Mouse (Mus musculus) cerebral cortex, adult 2 months (tissue): ENCODE measurements around the gene Gm11214.

Source experiments
- WGBS: fragments of 180-500 bp; shearing (Covaris S2); methylation state at CpG from one replicate; pipeline ENCODE4 v1.1.7; 2018; 5-methylcytosine and 5-hydroxymethylcytosine counted together

Gene Gm11214

DNA sequence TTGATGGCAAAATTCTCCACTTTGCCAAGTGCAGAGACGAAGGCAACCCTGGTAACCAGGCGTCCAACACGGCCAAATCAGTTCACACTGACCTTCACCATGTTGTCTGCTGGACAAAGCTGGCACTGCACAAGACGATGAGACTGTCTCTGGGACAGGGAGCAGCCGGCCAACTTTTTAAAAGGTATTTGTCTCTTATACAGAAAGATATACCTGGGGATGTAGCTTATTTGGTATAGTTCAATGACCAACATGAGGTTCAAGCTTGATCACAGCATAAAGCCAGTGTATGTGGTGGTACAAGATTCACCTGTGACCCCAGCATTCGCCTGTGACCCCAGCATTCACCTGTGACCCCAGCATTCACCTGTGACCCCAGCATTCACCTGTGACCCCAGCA lies at the start of gene Gm11214:
Gene Gm11214 (minus strand): TSS at position 101 of the 400 bp plus-strand sequence.
- 93% methylated on average over 6 of the region's 6 CpGs for WGBS

DNA sequence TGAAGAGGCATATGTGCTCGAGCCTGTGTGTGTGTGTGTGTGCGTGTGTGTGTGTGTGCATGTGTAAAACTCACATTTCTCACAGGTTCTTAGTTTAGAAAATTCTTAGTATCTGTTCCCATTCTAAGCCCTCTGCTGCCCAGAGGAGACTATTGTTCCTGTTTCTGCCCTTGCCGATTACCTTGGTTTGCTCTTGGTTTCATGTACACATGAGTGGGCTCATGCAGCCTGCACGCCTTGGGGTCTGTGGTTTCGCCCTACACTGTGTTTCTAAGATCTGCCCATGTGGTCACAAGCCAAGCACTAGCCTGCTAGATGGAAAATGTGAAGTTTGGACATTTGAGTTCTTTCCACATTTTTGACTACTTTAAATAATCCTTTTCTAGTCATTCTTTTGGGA lies 48.7 kb upstream of the Gm11214 start:
- 93% methylated on average over 5 of the region's 5 CpGs for WGBS

DNA sequence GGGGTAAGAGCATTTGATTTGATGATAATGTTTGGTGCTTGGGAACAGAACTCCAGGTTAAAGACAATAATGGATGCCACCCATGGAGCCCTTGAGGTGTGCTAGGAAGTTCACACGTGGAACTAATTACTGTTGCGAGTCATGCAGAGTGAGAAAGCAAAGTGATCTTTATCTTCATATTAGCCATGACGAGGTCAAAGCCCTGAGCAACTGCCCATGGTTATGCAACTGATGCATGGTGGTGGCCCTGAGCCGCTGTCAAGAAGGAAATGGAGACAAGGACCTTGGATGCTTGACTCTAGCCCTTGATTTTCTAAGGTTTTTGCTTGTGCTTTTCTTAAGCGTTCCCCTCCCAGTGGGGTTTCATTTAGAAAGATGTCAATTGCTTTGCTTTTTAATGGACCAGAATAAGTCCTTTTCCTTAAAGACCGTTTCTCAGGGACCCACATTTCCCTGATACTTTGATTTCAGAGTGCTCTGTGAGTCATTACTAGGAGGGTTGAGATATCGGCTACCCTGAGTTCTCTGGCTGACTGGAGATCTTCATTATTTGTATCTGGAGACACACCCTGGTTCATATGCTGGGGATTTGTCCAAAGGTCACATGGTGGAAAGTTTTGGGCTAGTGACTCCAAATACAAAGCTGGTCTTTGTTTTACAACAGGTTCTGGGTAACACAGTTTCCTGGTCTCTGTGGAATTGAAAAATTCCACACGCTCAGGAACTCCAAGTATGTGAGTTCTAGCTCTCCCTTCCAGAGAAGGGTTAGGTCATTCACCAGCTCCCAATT lies 47.4 kb upstream of the Gm11214 start:
- 85% methylated on average over 8 of the region's 8 CpGs for WGBS

DNA sequence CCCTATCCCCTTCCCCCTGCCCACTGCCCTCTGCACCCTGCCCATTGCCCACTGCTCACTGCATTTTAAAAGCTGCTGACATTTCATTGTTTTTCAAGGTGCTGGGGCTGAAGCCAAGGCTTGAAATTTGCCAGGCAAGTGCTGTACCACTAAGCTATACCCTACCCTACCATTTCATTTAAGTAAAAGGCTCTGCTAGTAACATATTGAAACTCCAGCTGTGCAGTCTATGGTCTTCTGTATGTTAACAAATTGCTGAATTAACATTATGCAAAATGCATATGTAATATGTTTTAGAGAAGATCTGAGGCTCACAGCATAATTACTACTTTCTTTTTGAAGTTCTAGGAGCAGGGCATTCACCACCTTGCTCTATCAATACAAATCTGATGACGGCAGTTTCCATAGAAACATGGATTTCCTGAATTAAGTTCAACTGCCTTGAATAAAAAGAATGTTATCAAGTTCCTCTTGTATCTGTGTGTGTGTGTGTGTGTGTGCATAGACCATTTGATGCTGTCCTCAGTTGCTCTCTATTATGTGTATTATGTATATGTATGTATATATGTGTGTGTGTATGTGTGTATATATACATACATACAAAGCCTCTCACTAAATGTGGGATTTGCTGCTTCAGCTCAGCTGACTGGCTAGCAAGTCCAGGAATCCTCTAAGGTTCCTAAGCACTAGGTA lies 43.2 kb upstream of the Gm11214 start:
- WGBS, result 45% methylated on average over 1 of the region's 1 CpGs

DNA sequence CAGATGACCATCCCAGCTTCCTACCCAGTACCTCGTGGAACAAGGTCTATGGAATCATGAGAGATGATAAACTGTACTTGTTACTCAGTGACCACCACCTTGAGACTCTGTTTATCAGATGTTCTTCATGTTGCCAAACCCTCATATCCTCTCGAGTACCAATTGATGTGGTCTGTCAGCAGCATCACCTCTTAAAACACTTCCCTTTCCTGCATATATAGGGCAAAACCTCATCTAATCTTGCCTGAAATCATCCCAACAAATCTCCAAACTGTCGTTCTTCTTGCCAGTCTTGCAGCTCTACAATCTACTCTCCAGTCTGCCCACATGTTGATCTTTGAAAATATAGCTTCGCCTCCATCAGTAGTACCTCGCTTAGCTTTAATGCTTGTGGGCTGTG lies 41.1 kb upstream of the Gm11214 start:
- 68% methylated on average over 5 of the region's 5 CpGs for WGBS

DNA sequence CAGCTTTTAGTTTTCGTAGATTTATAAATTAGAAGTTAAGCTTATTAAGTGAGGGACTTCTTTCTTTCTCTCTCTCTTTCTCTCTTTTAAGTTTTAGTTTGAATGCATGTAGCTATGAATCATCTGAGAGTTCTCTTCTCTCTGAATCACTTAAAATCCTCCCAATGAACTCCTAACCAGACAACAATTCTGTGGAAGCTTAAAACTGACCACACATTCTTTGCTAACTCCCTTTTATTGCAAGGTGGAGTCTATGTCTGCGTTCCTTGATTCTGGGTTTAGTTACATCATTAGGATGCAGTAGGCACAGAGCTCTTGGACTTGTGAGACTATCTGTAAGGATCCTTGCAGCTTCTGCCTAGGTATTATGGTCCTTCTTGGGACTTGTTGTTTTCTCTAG lies 40.5 kb upstream of the Gm11214 start:
- WGBS, result 92% methylated on average over 2 of the region's 2 CpGs

DNA sequence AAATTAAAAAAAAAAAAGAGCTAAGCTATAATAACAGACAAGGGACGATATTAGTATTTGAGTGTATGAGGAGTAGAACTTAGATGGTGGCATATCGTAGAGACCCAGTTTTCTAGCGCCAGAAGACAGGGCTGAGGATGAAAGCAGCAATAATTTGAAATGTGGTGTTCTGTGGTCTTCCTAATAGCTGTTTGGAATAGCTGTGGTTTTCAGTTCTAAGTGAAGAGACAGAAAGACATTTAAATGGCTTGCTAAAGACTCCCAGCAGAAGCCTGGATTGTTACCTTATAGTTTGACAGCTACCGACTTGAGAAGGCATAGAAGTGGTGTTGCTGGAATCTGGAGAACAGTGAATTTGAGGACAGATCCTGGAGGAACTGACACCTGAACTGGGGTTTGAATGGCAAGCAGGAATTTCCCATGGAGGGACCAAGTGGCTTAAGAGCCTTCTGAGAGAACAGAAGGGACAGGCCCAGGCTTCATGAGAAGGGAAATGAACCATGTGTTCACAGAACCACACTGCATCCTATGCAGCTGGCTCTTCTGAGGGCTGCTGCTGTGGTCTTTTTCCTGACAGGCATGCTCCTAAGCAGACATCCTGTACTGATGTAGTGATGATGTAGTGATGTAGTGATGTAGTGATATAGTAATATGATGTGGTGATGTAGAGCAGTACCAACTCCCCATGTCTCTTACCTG lies 39.0 kb upstream of the Gm11214 start:
- WGBS, result 95% methylated on average over 4 of the region's 4 CpGs

DNA sequence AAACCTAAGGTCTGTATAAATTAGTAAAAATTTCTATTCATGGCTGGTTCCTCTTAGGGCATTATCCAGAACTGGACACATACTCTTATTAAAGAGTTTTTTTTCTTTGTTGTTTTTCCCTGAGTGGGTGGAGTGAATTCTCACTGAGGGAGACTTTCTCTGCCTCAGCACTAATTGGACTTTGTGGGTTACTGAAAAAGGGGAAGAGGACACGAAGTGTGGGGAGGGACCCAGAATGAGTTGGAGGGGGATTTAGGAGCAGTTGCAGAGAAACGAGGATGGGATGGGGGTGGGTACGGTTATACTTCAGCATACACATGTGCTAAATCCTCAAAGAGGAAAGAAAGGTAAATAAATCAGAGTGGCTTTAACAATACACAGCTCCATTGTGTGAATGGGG lies 36.6 kb upstream of the Gm11214 start:
- WGBS, result 55% methylated on average over 3 of the region's 3 CpGs

DNA sequence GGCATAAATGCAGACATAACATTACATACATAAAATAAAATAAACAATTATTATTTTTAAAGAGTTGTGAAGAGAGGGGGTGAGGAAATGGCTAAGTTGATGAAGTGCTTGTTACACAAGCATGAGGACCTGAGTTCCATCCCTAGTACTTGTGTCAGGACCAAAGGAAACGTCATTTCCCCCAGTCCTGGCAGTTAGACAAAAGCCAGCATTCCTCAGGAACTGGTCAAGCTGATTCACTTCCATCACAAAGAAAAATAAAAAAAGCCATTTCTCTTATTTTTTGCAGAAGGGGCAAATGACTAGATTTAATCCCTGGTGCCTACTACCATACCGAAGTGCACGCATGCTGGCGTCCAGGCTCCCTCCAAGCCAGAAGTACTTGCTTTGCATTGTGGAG lies 33.7 kb upstream of the Gm11214 start:
- 91% methylated on average over 4 of the region's 4 CpGs for WGBS

DNA sequence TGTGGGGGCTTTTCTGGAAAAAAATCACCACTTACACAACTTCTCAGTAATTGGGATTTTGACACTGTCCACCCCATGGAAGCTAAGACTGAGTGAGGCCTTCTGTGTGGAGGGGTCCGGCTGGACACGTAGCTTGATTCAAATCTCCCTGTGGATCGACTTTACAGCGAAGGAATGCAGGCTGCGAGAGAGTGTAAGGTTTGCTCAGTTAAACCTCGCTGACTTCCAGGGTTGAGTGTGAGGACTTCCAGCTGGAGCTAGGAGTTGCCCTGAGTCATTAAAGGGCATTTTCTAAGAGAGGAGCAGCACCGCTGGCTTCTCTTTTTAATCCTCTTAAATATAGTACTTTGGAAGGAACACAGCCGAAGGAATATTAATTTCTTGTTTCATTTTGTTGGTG lies 24.2 kb upstream of the Gm11214 start:
- WGBS, result 92% methylated on average over 8 of the region's 8 CpGs

DNA sequence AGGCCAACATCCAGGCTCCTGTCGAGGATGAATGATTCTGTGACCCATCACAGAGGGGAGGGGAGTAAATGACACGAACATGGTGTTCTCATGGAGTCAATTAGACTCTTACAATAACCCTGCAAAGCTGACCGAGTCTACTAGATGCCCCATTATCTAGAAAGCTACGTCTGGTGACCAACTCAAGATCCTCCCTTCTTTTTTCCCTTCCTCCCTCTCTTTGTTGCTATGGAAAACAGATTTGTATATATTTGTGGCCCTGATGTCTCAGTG lies 22.0 kb upstream of the Gm11214 start:
- WGBS, result 74% methylated on average over 4 of the region's 4 CpGs

DNA sequence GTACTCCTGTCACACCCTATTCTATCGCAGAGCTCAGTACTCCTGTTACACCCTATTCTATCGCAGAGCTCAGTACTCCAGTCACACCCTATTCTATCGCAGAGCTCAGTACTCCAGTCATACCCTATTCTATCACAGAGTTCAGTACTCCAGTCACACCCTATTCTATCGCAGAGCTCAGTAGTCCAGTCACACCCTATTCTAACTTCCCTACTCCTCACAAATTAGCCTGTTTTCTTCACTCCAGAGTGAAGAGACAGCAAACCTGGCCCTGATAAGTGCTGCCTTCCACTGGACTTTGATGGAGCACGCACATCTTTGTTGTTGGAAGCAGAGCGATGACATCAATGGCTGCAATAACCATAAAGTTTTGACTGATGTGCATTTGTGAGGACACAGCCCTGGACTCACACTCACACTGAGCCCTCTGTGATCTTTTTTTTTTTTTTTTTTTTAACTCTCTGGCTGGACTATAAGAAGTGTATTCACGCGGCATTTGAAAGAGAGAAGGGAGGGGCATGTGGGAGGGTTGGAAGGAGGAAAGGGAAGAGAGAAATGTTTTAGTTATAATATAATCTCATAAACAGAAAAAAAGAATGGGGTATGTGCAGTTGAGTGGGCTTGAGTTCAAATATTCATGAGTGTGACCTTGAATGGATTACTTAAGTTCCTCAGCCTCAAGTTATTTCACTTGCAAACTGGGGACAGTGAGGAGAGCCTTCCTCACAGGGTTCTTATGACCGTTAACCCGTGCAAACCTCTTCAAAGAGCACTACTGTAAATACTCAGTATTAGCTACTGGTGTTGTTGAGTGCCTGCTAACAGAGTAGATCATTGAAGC lies 21.5 kb upstream of the Gm11214 start:
- WGBS, result 80% methylated on average over 10 of the region's 10 CpGs

DNA sequence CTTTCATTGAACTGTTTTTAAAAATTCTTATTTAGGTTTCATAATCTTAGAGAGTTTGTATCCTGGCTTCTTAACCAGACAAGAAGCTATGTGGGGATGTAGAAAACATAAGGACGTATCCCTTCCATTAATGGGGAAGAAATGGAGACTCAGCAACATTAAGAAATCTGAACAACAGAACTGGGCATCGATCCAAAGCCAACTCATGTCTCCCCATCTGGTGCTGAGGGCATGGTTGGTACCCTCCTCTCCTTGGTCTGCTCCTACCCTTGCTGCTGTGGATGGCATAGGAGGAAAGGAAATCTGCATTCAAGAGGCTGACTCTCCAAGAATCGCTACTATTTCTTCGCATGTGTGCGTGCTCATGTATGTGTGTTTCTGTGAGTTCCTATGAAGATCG lies 20.5 kb upstream of the Gm11214 start:
- WGBS, result 89% methylated on average over 6 of the region's 6 CpGs

DNA sequence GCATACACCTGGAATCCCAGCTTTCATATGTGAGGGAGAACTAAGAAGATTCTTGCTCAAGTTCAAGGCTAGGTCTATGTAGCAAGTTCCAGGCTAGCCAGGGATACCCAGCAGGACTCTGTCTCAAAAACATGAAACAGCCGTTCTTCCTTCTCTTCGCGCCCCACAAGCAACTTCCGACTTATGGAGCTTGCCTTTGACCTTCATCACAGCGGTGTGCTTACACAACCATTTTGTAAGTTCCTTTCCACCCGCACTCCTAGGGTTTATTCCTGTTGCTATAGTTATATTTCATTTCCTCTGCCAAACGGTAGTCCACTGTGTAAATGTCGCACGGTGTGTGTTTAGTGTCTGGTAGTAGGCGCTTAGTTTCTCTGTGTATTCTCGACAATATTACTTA lies 19.9 kb upstream of the Gm11214 start:
- 63% methylated on average over 11 of the region's 11 CpGs for WGBS

DNA sequence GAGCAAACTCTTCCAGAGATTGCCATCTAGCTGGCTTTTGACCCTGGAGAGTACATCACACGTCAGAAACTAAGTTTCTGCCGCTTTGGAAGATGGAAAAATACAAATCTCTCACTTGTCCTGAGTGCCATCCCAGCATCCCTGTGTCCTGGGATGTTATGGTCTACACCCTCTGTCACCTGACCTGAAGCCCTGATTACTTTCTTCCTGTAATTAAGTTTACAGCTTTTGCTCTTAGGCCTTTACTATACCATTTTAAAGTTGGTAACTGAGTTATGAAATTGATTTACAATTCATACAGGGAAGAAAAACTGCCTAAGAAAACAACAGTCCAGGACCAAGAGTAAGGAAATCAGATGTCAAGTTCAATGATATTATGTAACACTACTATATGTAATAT lies 19.3 kb upstream of the Gm11214 start:
- 93% methylated on average over 2 of the region's 2 CpGs for WGBS

DNA sequence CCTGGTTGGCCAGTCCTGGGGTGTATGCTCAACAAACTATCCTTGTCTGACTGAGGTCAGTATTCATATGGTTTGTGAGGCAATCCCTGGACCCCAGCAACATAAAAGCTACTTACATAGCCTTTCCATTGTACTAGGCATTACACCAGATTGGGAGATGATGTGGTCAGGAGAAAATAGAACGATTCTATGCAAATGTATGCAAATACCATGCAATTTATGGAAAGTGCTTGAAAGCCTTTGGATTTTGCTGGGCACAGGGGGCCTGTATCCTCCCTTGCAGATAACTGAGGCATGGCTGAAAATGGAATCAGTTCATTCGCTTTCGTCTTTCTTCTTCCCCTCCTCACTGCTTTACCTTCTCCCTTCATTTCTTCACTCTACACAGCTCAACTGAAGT lies 18.4 kb upstream of the Gm11214 start:
- 54% methylated on average over 3 of the region's 3 CpGs for WGBS

DNA sequence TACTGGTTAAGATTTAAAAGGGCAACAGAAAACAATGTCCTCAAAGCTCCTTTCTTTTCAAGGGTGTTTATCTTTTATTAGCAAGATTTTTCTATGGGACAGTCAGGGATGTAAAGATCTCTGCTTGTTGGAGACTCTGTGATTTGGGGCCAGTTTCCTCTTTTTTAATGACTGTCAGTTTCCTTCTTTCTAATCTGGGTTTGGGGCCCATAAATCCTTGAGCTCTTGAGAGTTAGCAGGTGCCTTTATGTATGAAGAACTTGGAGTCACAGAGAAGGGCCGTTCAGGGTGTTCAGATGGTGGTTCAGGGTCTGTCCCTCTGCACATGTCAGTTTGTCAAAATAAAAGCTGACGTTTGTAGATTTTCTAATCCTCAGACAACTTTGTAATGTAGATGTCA lies 11.9 kb upstream of the Gm11214 start:
- 81% methylated on average over 2 of the region's 2 CpGs for WGBS

DNA sequence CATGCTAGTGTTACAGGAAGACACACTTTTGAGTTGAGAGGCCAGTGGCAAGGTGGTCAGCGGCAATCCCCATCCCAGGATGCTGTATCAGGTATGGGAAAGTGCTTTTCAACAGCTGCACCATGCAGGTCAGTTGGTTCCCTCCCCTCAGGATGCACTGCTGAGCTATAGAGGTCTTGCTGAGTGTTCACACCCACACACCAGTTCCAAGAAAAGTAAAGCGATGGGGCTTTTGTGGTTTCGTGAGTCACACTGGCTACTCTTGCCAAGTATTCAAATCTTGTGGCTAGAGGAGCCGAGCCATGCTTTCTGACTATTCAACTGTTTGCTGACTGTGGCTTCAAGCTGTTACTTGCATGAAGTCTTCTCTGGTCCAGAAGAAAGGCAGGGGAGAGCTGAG lies 5.1 kb upstream of the Gm11214 start:
- WGBS, result 39% methylated on average over 4 of the region's 4 CpGs

DNA sequence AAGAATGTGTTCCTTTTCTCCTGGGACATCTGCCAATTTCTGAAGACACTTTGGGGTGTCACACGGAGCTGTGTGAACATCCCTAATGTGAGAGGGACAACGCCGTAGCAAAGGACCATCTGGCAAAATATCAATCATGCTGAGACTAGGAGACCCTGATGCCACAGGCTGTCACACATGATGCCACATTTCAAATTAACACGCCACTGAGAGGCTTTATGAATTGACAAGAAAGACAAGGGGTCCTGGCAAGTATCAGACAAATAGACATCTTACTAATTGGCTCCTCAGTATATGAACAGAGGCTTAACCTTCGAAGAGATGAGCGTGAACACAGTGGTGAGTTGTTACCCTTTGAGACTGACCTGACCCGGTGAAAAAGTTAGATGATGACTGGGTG lies 2.6 kb upstream of the Gm11214 start:
- WGBS, result 74% methylated on average over 7 of the region's 7 CpGs

DNA sequence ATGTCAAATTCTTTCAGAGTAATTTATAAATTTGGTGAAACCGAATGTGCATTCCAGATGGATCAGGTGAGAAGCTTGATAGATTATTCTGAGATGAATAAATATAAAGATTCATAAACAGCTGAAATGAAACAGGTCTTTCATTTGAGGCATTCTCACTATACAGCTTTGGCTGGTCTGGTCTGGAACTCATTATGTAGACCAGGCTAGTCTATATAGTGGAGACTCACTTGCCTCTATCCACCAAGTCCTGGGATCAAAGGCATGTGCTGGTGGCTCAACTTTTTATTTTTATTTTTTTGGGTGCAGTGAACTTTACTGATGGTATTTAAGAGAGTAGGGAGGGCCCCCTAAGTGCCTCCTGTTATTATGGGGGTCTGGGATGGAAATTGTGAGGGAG lies 1.3 kb downstream of the Gm11214 start:
- WGBS, result 61% methylated on average over 1 of the region's 1 CpGs

DNA sequence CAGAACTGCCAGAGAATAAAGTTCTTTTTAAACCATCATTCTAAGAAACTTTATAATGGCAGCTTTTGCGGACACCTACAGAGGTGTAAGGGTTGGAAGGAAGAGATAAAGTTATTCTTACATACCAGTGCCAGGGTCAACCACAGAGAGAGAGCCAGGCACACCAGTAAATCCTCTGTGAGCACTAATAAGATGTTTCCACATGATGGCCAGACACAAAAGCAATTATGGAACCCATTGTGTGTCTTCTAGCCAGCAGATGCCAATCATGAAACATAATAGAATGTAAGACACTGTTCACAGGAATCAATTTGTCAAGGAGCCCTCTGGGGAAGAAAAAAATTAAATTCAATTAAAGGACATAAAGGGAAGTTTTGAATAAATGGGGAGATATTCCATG lies 1.8 kb downstream of the Gm11214 start:
- WGBS, result 64% methylated on average over 1 of the region's 1 CpGs

DNA sequence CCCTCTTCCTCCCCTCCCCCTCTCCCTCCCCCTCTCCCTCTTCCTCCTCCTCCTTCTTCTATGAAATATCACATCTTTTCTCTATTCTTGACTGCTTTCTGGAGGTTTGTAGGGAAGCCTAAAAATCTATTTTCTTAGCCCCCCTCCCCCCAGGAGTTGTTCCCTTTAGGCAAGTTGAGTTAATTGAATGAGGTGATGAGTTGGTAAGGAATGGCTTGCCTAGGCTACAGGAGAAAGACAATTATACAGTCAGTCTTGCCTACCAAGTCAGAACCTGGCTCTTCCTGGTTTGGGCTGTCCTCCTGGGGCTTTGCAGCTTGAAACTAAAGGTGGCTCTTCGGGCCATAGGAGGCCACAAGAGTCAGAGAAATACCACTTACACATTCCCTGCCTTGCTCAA lies 3.4 kb downstream of the Gm11214 start:
- WGBS, result 97% methylated on average over 1 of the region's 1 CpGs
